Mouse (Mus musculus) gastrocnemius, postnatal 25 days (tissue): ENCODE results near the gene Zfp599. TPM values are rescaled to one million over a fixed set of nuclear protein-coding genes. Genes with fewer than 3 reads are reported as not detected.
"Not testable (repeated sequence)": the region's sequence is repeated elsewhere in the genome, so short reads cannot be mapped to it uniquely, and the experiment has no call there.

Source experiments
- DNase-seq: peaks from one replicate; pipeline ENCODE4 v3.0.0; 2022
- long read RNA-seq, 2 experiments: library from polyadenylated mRNA; stranded (forward); transcript quantifications; one replicate each; pipeline ENCODE4 v2.0.0; 2021
- total RNA-seq, 2 experiments: library from RNA; stranded (reverse); gene quantifications; 1 replicate in 1 of 2; 2 replicates in 1 of 2; pipeline ENCODE4 v1.2.3; 2021

Gene Zfp599
- not detected for total RNA-seq
- long read RNA-seq, experiment 1: 0 reads
- long read RNA-seq, experiment 2: 0 reads

GRCm38 (mm10) chr9:22259184-22260091, at the start of gene Zfp599:
Gene Zfp599 (minus strand): TSS chr9:22259895.
- peak; percentile 24 for DNase-seq

- DNase-seq: not testable (repeated sequence)
Observed at GRCm38 (mm10) chr9:22307920-22308262, 48.2 kb upstream of the Zfp599 start.

- DNase-seq: peak; percentile 87
Observed at GRCm38 (mm10) chr9:22307156-22307919, 47.6 kb upstream of the Zfp599 start, which contains the start of gene Zfp810. Gene Zfp810 (minus strand): TSS chr9:22307648.

GRCm38 (mm10) chr9:22306726-22307125, 47.0 kb upstream of the Zfp599 start:
- no peak for DNase-seq

- DNase-seq: no peak
Observed at GRCm38 (mm10) chr9:22302199-22302598, 42.5 kb upstream of the Zfp599 start.

DNA sequence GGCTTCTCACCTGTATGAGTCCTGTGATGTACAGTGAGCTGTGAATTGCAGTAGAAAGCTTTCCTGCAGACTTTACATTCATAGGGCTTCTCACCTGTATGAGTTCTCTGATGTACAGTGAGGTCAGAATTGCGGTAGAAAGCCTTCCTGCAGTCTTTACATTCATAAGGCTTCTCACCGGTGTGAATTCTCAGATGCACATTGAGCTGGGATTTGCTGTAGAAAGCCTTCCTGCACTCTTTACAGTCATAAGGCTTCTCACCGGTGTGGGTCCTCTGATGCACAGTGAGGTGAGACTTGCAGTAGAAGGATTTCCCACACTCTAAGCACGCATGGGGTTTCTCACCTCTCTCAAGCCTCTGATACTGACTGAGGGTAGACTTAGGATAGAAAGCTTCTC, 19.0 kb upstream of the Zfp599 start:
- no peak for DNase-seq

DNA sequence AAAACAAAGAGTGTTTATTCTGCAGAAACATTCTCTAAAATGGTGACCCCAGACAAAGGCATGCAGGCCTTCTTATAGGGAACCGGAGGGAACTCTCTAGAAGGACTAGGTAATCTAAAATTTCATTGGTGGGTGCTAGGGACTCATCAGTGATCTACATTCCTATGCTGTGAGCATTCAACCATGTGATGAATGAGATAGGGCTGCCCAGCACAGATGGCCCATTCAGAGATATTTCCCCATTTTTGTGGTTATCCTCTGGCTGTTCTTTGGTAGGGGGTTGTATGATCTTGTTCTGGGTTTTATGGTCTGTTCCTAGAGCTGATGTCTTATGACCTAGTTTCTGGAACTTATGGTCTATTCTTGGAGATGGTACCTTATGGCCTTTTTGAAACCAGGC, 9.2 kb upstream of the Zfp599 start:
- DNase-seq: no peak

DNA sequence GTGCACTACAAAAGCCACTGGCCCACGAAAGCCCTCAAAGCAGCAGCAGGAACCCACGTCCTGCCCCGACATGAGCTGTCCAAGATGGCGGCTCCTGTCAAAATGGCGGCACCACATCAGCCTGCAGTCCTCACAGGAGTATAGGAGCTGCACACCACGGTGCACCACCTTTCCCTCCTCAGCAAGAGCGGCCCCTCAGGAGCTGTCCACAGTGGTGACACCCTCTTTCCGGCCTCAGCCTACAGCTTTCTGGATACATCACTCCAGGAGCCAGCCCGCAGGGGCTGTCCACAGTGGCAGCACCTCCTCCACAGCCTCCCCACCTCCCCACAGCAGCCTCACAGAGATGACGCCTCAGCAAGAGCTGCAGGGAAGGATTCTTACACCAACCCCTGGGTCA, 2.9 kb upstream of the Zfp599 start:
- no peak for DNase-seq

DNA sequence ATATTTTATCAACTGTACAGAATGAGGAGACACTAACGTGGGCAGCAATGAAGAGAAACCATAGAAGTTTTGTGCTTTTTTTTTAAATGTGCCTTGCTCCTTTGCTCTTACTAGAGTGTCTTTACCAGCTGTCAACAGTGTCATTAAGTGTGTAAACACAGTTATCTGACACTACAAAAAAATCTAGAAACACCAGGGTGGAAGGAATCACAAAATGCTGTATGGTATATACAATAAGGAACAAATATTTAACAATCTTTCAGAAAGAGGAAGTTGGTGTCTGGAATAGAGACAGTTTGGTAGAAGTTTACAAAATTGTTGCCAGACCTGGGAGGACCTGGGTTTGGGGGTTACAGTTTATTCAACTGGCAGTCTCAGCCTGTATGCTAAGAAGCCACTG, 1.9 kb upstream of the Zfp599 start:
- no peak for DNase-seq

DNA sequence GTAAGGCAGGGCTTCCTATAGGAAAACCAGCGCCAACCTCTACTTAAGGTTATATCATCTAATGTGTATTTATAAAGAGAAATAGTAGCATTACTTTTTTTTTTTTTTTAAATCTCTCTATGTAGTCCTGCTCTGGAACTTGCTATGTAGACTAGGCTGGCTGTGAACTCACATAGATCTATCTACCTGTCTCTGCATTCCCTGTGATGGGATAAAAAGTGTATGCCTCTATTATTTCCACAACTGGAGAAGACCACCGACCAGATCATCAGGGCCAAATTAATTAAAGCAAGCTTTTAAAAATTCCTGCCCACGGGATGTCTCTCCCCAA, 362 bp upstream of the Zfp599 start:
- no peak for DNase-seq

DNA sequence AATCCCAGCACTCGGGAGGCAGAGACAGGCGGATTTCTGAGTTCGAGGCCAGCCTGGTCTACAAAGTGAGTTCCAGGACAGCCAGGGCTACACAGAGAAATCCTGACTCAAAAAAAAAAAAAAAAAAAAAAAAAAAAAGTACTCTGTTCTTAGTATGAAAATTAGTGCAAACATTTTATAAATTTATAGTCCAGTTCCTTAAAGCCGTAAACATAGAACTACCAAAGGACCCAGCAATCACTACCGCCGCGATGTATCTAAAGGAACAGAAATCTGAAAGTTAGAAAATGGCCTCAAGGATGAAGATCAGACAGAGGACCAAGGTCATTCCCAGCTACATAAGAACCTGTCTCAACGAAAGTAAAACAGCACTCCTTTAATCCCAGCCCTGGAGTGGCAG, 911 bp downstream of the Zfp599 start:
- no peak for DNase-seq

GRCm38 (mm10) chr9:22256579-22256978, 3.1 kb downstream of the Zfp599 start:
- no peak for DNase-seq

DNA sequence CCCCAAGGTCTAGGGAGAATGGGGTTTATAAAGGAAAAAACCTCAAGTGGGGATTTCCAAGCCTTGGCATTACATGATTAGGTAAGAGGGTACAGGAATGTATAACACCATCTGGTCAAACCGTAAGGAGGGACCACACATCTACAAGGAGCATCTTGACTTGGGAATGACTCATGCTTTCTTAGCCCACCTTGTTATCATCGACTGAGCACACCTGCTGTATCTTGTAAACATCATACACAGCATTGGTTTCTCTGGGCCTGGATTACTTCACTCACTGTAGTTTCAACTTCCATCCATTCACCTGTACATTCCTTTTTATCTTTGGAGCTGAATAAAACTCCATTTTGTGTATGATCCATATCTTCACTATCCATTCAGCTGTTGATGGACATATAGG, 15.5 kb downstream of the Zfp599 start:
- no peak for DNase-seq

GRCm38 (mm10) chr9:22240001-22240400, 19.7 kb downstream of the Zfp599 start:
- no peak for DNase-seq

GRCm38 (mm10) chr9:22230556-22230955, 29.1 kb downstream of the Zfp599 start:
- DNase-seq: no peak

- no peak for DNase-seq
Observed at GRCm38 (mm10) chr9:22230061-22230460, 29.6 kb downstream of the Zfp599 start.

GRCm38 (mm10) chr9:22229386-22230026, 30.2 kb downstream of the Zfp599 start:
- no peak for DNase-seq

- peak; percentile 6 for DNase-seq
Observed at GRCm38 (mm10) chr9:22226846-22227245, 32.8 kb downstream of the Zfp599 start.

- DNase-seq: not testable (repeated sequence)
Observed at GRCm38 (mm10) chr9:22226389-22226673, 33.4 kb downstream of the Zfp599 start.

DNA sequence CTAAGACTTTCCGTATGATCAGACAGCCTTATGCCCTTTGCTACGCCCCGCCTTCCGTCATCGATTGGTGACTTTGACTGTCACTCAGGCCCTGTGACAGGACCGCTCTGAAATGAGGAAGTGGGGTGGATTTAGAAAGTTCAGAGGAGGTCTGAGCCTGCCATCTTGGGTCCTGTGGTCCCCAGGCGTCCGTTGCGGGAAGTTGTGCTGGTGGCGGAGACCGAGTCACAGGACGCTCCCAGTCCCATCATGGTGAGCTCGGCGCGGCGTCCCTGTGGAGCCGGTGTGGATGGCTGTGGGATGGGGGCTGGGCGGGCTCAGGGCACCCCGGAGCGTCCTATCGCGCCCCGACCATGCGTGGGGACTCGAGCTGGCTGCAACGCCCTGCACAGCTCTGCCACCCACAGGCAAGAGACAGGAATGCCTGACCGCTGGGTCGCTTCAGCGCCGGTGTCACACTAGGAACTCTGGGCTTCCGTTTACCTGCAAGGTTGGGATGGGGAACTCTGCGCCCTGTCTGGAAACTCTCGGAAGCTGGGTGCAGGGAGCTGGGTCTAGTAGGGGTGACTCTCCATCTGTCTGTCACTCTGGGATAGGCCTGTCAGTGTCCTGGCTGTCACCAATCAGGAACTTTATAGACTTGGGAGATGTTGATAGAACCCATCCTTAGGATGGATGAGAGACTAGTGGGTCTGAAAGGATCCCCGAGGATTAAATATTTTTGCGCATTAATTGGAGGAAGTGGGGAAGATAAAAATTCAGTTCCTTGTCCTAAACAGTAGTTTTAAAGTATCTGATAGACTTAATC, 33.9 kb downstream of the Zfp599 start, which contains the start of gene Zfp809:
TSS of gene Zfp809 (plus strand) at position 134 of the 808 bp plus-strand sequence.
- DNase-seq: peak; percentile 97

DNA sequence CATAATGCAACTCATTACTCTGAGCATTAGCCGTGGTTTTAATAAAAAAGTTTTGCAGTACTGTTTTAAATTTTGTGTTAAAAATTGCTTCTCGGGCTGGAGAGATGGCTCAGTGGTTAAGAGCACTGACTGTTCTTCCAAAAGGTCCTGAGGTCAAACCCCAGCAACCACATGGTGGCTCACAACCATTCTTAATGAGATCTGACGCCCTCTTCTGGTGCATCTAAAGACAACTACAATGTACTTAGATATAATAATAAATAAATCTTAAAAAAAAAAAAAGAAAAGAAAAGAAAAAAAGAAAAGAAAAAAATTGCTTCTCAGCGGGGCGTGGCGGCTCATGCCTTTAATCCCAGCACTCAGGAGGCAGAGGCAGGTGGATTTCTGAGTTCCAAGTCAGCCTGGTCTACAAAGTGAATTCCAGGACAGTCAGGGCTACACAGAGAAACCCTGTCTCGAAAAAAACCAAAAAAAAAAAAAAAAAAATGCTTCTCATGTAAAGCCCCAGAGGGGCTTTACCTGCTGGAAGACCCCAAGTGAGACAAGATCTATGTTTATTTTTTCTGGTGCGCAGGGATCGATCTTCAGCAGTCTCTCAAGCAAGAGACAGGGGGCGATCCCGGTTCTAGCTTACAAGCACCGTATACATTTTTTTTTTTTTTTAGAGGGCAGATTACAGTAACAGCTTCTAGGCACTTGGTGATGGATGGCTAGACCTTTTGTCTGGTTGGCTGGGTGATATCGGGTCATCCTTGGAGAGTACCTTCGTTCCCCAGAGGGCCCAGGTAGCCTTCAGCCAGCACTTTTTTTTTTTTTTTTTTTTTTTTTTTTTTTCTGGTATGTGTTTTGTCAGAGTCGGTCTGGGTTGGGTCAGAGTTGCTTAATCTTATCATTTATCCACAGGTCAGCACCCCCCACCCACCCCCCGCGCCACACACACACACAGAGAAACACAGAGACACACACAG, 34.9 kb downstream of the Zfp599 start:
- no peak for DNase-seq
